Mouse (Mus musculus): ENCODE results near the gene Hpd. TPM values are rescaled to one million over a fixed set of nuclear protein-coding genes. Genes with fewer than 3 reads are reported as not detected.

The Hpd gene
- total RNA-seq, 2 experiments from 2014 or later, result not detected

- peak; percentile 68 for ATAC-seq (replicated peaks; ENCODE audit: poor library complexity)
Observed at GRCm38 (mm10) chr5:123149451-123150400, 32.8 kb downstream of the Hpd start.

GRCm38 (mm10) chr5:123148073-123148722 is 34.3 kb downstream of the Hpd start:
- ATAC-seq (replicated peaks; ENCODE audit: poor library complexity), result no peak

GRCm38 (mm10) chr5:123147569-123147968 is 35.0 kb downstream of the Hpd start:
- no peak for ATAC-seq (replicated peaks; ENCODE audit: poor library complexity)

GRCm38 (mm10) chr5:123146357-123146756 is 36.2 kb downstream of the Hpd start:
- no peak for ATAC-seq (replicated peaks; ENCODE audit: poor library complexity)

GRCm38 (mm10) chr5:123144746-123145590 is 37.6 kb downstream of the Hpd start:
- ATAC-seq (replicated peaks; ENCODE audit: poor library complexity), result no peak

- ATAC-seq (replicated peaks; ENCODE audit: poor library complexity), result no peak
Observed at GRCm38 (mm10) chr5:123143971-123144745, 38.4 kb downstream of the Hpd start.

- ATAC-seq (replicated peaks; ENCODE audit: poor library complexity), result no peak
Observed at GRCm38 (mm10) chr5:123143251-123143970, 39.1 kb downstream of the Hpd start.

- ATAC-seq (replicated peaks; ENCODE audit: poor library complexity), result peak; percentile 24
Observed at GRCm38 (mm10) chr5:123142161-123143157, 40.1 kb downstream of the Hpd start, which contains the start of gene Setd1b. TSS of gene Setd1b (plus strand) at chr5:123142193.

- ATAC-seq (replicated peaks; ENCODE audit: poor library complexity), result peak; percentile 15; the same call in 1 of the 2 replicates
Observed at GRCm38 (mm10) chr5:123141555-123142160, 40.9 kb downstream of the Hpd start.

GRCm38 (mm10) chr5:123140694-123141554 is 41.6 kb downstream of the Hpd start:
- peak; percentile 45 for ATAC-seq (replicated peaks; ENCODE audit: poor library complexity)

- ATAC-seq (replicated peaks; ENCODE audit: poor library complexity), result no peak
Observed at GRCm38 (mm10) chr5:123139722-123140627, 42.6 kb downstream of the Hpd start.

GRCm38 (mm10) chr5:123138953-123139721 is 43.4 kb downstream of the Hpd start:
- ATAC-seq (replicated peaks; ENCODE audit: poor library complexity), result peak; percentile 12; the same call in 1 of the 2 replicates

GRCm38 (mm10) chr5:123138230-123138911 is 44.2 kb downstream of the Hpd start:
- no peak for ATAC-seq (replicated peaks; ENCODE audit: poor library complexity)

- no peak for ATAC-seq (replicated peaks; ENCODE audit: poor library complexity)
Observed at GRCm38 (mm10) chr5:123137910-123138229, 44.7 kb downstream of the Hpd start.

Data from megakaryocyte progenitor cell, adult 5-6 weeks (primary cell).